7 mouse cellular contexts compared by ENCODE assay signal in the genomic region with DNA sequence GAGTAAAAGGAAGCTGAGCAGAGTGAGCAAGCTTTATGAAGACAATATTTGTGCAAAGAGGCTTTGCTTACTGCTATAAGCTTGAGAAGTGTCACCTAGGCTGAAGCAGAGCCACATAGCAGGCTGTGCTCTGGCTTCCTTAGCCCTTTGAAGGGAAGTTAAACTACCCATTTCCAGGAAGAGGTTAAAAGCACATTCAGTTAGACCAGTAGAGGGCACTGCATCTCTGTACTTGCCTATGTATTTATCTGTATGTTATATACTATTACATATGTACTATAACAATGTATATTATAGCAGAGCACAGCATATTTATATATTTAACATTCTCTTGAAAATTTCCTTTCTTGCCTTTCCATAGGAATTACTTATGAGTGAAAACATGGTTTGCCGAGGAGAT. TPM values are rescaled to one million over a fixed set of nuclear protein-coding genes. Genes with fewer than 3 reads are reported as not detected.
DNase-seq lines count a peak whose midpoint lies in the region; ATAC-seq and TF ChIP-seq lines count a peak whose summit lies in the region.

No protein-coding gene starts in this region.

- no peak for TF ChIP-seq POLR2A in CH12.LX (IDR thresholded peaks at IDR 0.05; ENCODE audit: low read depth, low read length)

- peak; percentile 64 for TF ChIP-seq CTCF in kidney, postnatal 0 days (IDR thresholded peaks at IDR 0.05; ENCODE audit: low read depth)
- TF ChIP-seq CTCF in CH12.LX (conservative IDR thresholded peaks at IDR 0.05 in 1 of 2, IDR thresholded peaks at IDR 0.05 in 1 of 2; ENCODE audit: low read depth in 2 of 2, low read length in 2 of 2) = peak; percentile 50 to 74

- peak; percentile 61 for DNase-seq in kidney, postnatal 0 days (ENCODE audit: low spot score)
- peak; percentile 39 for DNase-seq in CH12.LX (ENCODE audit: extremely low read depth)
- peak; percentile 3 for DNase-seq in lung, postnatal 14 days
- no peak for DNase-seq in ovary, postnatal 10 days (ENCODE audit: low spot score)

- no peak overlapping the region for H3K4me2 ChIP-seq in kidney, postnatal 0 days (ENCODE audit: low read length)
- H3K4me2 ChIP-seq in kidney, embryonic 16.5 days (replicated peaks; ENCODE audit: low read depth, low read length) = no peak overlapping the region
- H3K4me2 ChIP-seq in CH12.LX (ENCODE audit: insufficient read depth, low read depth, poor library complexity, severe bottlenecking) = no peak overlapping the region
- no peak overlapping the region for H3K4me2 ChIP-seq in kidney, embryonic 15.5 days

- H3K9me3 ChIP-seq in kidney, postnatal 0 days (replicated peaks; ENCODE audit: low read length) = no peaks in the 10 kb centered on the region
- no peaks in the 10 kb centered on the region for H3K9me3 ChIP-seq in kidney, embryonic 16.5 days (ENCODE audit: low read length)
- no peaks in the 10 kb centered on the region for H3K9me3 ChIP-seq in CH12.LX (replicated peaks; ENCODE audit: low read length)
- H3K9me3 ChIP-seq in kidney, embryonic 15.5 days (replicated peaks) = no peaks in the 10 kb centered on the region

- dilution Hi-C loops in CH12.LX (cut with MboI; ENCODE audit: extremely low pct_ligation_motif_present, extremely low pct_unique_long_range_greater_than_20kb, low sequenced_read_pairs) = no loop called here

- no peak overlapping the region for H3K27ac ChIP-seq in kidney, postnatal 0 days
- H3K27ac ChIP-seq in kidney, embryonic 16.5 days (ENCODE audit: low read length) = no peak overlapping the region
- H3K27ac ChIP-seq in CH12.LX (ENCODE audit: insufficient read depth, low read depth) = no peak overlapping the region
- no peak overlapping the region for H3K27ac ChIP-seq in kidney, embryonic 15.5 days

- H3K4me1 ChIP-seq in kidney, postnatal 0 days (replicated peaks; ENCODE audit: insufficient read depth, low read length) = no peaks in the 10 kb centered on the region
- H3K4me1 ChIP-seq in kidney, embryonic 16.5 days (ENCODE audit: insufficient read depth, low read length) = no peaks in the 10 kb centered on the region
- H3K4me1 ChIP-seq in CH12.LX (ENCODE audit: control insufficient read depth in 1 of 2, insufficient read depth in 2 of 2) = no peaks in the 10 kb centered on the region
- H3K4me1 ChIP-seq in kidney, embryonic 15.5 days = no peaks in the 10 kb centered on the region

- no peak overlapping the region for H3K4me3 ChIP-seq in kidney, postnatal 0 days (replicated peaks; ENCODE audit: low read depth, low read length)
- H3K4me3 ChIP-seq in kidney, embryonic 16.5 days (ENCODE audit: low read length) = no peak overlapping the region
- no peak overlapping the region for H3K4me3 ChIP-seq in CH12.LX (replicated peaks in 1 of 3; ENCODE audit: low read depth in 2 of 3, low read length in 2 of 3, poor library complexity in 1 of 3)
- no peak overlapping the region for H3K4me3 ChIP-seq in kidney, embryonic 15.5 days (replicated peaks)

- WGBS in kidney, postnatal 0 days = 95% methylated on average over 1 of the region's 1 CpGs
- WGBS in kidney, embryonic 16.5 days = 98% methylated on average over 1 of the region's 1 CpGs
- 91% methylated on average over 1 of the region's 1 CpGs for WGBS in kidney, embryonic 15.5 days

- no peaks in the 10 kb centered on the region for H3K79me2 ChIP-seq in CH12.LX (replicated peaks; ENCODE audit: control insufficient read depth, extremely low read depth, insufficient read depth, poor library complexity, severe bottlenecking)

- H3K27me3 ChIP-seq in kidney, postnatal 0 days (ENCODE audit: insufficient read depth, low read length) = no peaks in the 10 kb centered on the region
- no peaks in the 10 kb centered on the region for H3K27me3 ChIP-seq in kidney, embryonic 16.5 days (ENCODE audit: insufficient read depth, low read length)
- H3K27me3 ChIP-seq in CH12.LX (replicated peaks) = no peaks in the 10 kb centered on the region
- no peaks in the 10 kb centered on the region for H3K27me3 ChIP-seq in kidney, embryonic 15.5 days

- in situ Hi-C loops in CH12.LX (cut with MboI; ENCODE audit: low pct_ligation_motif_present, low pct_unique_long_range_greater_than_20kb, low sequenced_read_pairs) = loop anchor here (25.0 kb wide), 1 partner anchor 523 kb away; no protein-coding TSS in a partner anchor

- TF ChIP-seq RAD21 in CH12.LX (IDR thresholded peaks at IDR 0.05; ENCODE audit: low read depth, low read length) = peak; percentile 83

- no peak for ATAC-seq in kidney, postnatal 0 days (replicated peaks; ENCODE audit: low FRiP score, low read depth)
- no peak for ATAC-seq in kidney, embryonic 16.5 days (ENCODE audit: low FRiP score, low TSS enrichment)
- peak; percentile 69 for ATAC-seq in activated CD4-positive, CD25-positive, alpha-beta regulatory T cell, adult 4 months
- ATAC-seq in kidney, embryonic 15.5 days (replicated peaks; ENCODE audit: low FRiP score) = no peak

- TF ChIP-seq EP300 in CH12.LX (IDR thresholded peaks at IDR 0.05; ENCODE audit: low read length) = no peak

- H3K36me3 ChIP-seq in kidney, postnatal 0 days (ENCODE audit: insufficient read depth, low read length) = no peaks in the 10 kb centered on the region
- no peaks in the 10 kb centered on the region for H3K36me3 ChIP-seq in kidney, embryonic 16.5 days (ENCODE audit: insufficient read depth, low read length)
- no peaks in the 10 kb centered on the region for H3K36me3 ChIP-seq in CH12.LX (replicated peaks in 1 of 2; ENCODE audit: control insufficient read depth in 1 of 2, insufficient read depth in 1 of 2, low read length in 1 of 2)
- H3K36me3 ChIP-seq in kidney, embryonic 15.5 days = no peaks in the 10 kb centered on the region

- no peak overlapping the region for H3K9ac ChIP-seq in kidney, postnatal 0 days (ENCODE audit: low read depth, low read length)
- H3K9ac ChIP-seq in kidney, embryonic 16.5 days (replicated peaks; ENCODE audit: low read length) = no peak overlapping the region
- no peak overlapping the region for H3K9ac ChIP-seq in CH12.LX (ENCODE audit: insufficient read depth, low read depth)
- H3K9ac ChIP-seq in kidney, embryonic 15.5 days = no peak overlapping the region

TF ChIP-seq in CH12.LX, 34 proteins besides CTCF, POLR2A, EP300 and RAD21:
- TF ChIP-seq TCF12 (IDR thresholded peaks at IDR 0.05; ENCODE audit: low read depth, low read length) = no peak
- TF ChIP-seq MAFK (IDR thresholded peaks at IDR 0.05; ENCODE audit: insufficient replicate concordance, low read length) = no peak
- no peak for TF ChIP-seq PAX5 (IDR thresholded peaks at IDR 0.05; ENCODE audit: low read length)
- TF ChIP-seq SMC3 (IDR thresholded peaks at IDR 0.05; ENCODE audit: low read depth, low read length) = peak; percentile 70
- TF ChIP-seq USF2 (conservative IDR thresholded peaks at IDR 0.05; ENCODE audit: low read depth, low read length) = no peak
- TF ChIP-seq JUND (conservative IDR thresholded peaks at IDR 0.05; ENCODE audit: low read depth, low read length) = no peak
- peak; percentile 36; the same call in 1 of the 2 replicates for TF ChIP-seq ELF1 (IDR thresholded peaks at IDR 0.05; ENCODE audit: low read depth, low read length)
- no peak for TF ChIP-seq BHLHE40 (IDR thresholded peaks at IDR 0.05; ENCODE audit: low read depth, low read length)
- TF ChIP-seq MEF2A (IDR thresholded peaks at IDR 0.05; ENCODE audit: borderline replicate concordance, low read depth, low read length) = no peak
- no peak for TF ChIP-seq ZMIZ1 (IDR thresholded peaks at IDR 0.05; ENCODE audit: low read depth, low read length)

RNA-seq across cellular contexts. Expression of a gene that starts 54.4 kb away (rescaled TPM):
- polyA plus RNA-seq in kidney, postnatal 0 days (2015; fragmentation: Nextera tagmentation; extraction: Ambion mirVana) = 0.16 TPM in 1 of 2 replicates, not detected in the other
- polyA plus RNA-seq in kidney, embryonic 16.5 days (2015; fragmentation: Nextera tagmentation; extraction: Ambion mirVana) = 0.39 and 1.1 TPM in 2 replicates
- not detected in 2 replicates for total RNA-seq in CH12.LX (2012; rRNA removed)
- not detected in 2 replicates for total RNA-seq in CH12.LX (2014; rRNA removed)
- not detected in 2 replicates for polyA plus RNA-seq in CH12.LX (2012; ENCODE audit: insufficient read length, low read depth)
- 10 to 100 TPM; 21.6 to 35.2 TPM for polyA plus RNA-seq in activated CD4-positive, CD25-positive, alpha-beta regulatory T cell, adult 4 months (2017; shearing (Covaris generic))
- polyA plus RNA-seq in kidney, embryonic 15.5 days (2015; fragmentation: Nextera tagmentation; extraction: Ambion mirVana) = 1.9 and 2.1 TPM in 2 replicates
